Mouse (Mus musculus): ENCODE results near the gene Fgd3. TPM values are rescaled to one million over a fixed set of nuclear protein-coding genes. Genes with fewer than 3 reads are reported as not detected.

Gene Fgd3
- polyA plus RNA-seq, 1 experiment from 2014 or later: 0.29 TPM

- WGBS: 76% methylated on average over 8 of the region's 8 CpGs
- no peak for ATAC-seq (replicated peaks; ENCODE audit: extremely low read depth, insufficient read depth, low FRiP score)
- no peaks in the 10 kb centered on the region for H3K27me3 ChIP-seq (ENCODE audit: control insufficient read depth, insufficient read depth, low read length)
- no peak overlapping the region for H3K9ac ChIP-seq (ENCODE audit: low read length)
- H3K4me1 ChIP-seq (ENCODE audit: control insufficient read depth, insufficient read depth, low read length): no peaks in the 10 kb centered on the region
- no peak overlapping the region for H3K27ac ChIP-seq (ENCODE audit: low read length)
- H3K4me2 ChIP-seq (ENCODE audit: low read depth, low read length): no peak overlapping the region
- H3K4me3 ChIP-seq (ENCODE audit: low read length): no peak overlapping the region
- H3K36me3 ChIP-seq (ENCODE audit: control insufficient read depth, insufficient read depth): no peaks in the 10 kb centered on the region
- H3K9me3 ChIP-seq (replicated peaks; ENCODE audit: control insufficient read depth, low read length): no peaks in the 10 kb centered on the region
Measured at GRCm38 (mm10) chr13:49270500-49270899, 49.6 kb downstream of the Fgd3 start.

- H3K4me3 ChIP-seq (ENCODE audit: low read length): no peak overlapping the region
- H3K4me1 ChIP-seq (ENCODE audit: control insufficient read depth, insufficient read depth, low read length): peaks cover 5% of the 10 kb centered on the region
- no peaks in the 10 kb centered on the region for H3K9me3 ChIP-seq (replicated peaks; ENCODE audit: control insufficient read depth, low read length)
- H3K27ac ChIP-seq (ENCODE audit: low read length): no peak overlapping the region
- H3K4me2 ChIP-seq (ENCODE audit: low read depth, low read length): no peak overlapping the region
- H3K27me3 ChIP-seq (ENCODE audit: control insufficient read depth, insufficient read depth, low read length): no peaks in the 10 kb centered on the region
- WGBS: 43% methylated on average over 2 of the region's 2 CpGs
- no peaks in the 10 kb centered on the region for H3K36me3 ChIP-seq (ENCODE audit: control insufficient read depth, insufficient read depth)
- H3K9ac ChIP-seq (ENCODE audit: low read length): no peak overlapping the region
- no peak for ATAC-seq (replicated peaks; ENCODE audit: extremely low read depth, insufficient read depth, low FRiP score)
Measured at GRCm38 (mm10) chr13:49267645-49268044, 52.5 kb downstream of the Fgd3 start.

- Histone ChIP-seq H3K27ac (ENCODE audit: low read length) (no peak overlapping the region), H3K27me3 (ENCODE audit: control insufficient read depth, insufficient read depth, low read length) (no peaks in the 10 kb centered on the region), H3K4me2 (ENCODE audit: low read depth, low read length) (no peak overlapping the region), H3K4me3 (ENCODE audit: low read length) (no peak overlapping the region), H3K4me1 (ENCODE audit: control insufficient read depth, insufficient read depth, low read length) (peaks cover 5% of the 10 kb centered on the region), H3K9me3 (replicated peaks; ENCODE audit: control insufficient read depth, low read length) (no peaks in the 10 kb centered on the region), H3K9ac (ENCODE audit: low read length) (no peak overlapping the region), H3K36me3 (ENCODE audit: control insufficient read depth, insufficient read depth) (no peaks in the 10 kb centered on the region)
- no peak for ATAC-seq (replicated peaks; ENCODE audit: extremely low read depth, insufficient read depth, low FRiP score)
- WGBS: 64% methylated on average over 15 of the region's 15 CpGs
Measured at GRCm38 (mm10) chr13:49260036-49260722, 59.9 kb downstream of the Fgd3 start.

DNA sequence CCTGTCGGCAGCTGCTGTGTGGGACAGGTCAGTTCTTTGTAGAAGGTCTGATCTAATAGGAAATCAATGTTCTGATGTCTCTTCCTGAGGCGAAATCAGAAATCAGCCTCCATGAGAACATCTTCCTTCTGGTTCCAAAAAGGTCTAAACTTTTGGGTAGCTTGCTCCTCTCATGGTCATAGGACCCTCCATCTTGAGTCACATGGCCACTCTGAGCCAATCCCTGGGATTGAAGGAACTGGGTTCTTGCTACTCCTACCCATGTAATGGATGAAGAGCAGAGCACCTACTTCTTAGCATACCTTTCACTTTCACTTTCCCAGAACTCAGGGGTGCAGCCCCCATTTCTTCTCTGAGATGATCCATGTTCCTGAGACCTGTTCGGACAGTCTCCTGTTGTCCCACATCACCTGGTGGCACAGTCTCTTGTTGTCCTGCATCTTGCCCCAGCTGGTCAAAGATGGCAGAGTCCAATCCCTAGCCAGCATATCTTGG is 62.2 kb downstream of the Fgd3 start:
- Histone ChIP-seq H3K27me3 (ENCODE audit: control insufficient read depth, insufficient read depth, low read length) (no peaks in the 10 kb centered on the region), H3K4me1 (ENCODE audit: control insufficient read depth, insufficient read depth, low read length) (no peaks in the 10 kb centered on the region; the same call in 1 of the 2 replicates), H3K36me3 (ENCODE audit: control insufficient read depth, insufficient read depth) (no peaks in the 10 kb centered on the region), H3K9me3 (replicated peaks; ENCODE audit: control insufficient read depth, low read length) (no peaks in the 10 kb centered on the region), H3K27ac (ENCODE audit: low read length) (no peak overlapping the region), H3K4me3 (ENCODE audit: low read length) (no peak overlapping the region), H3K4me2 (ENCODE audit: low read depth, low read length) (no peak overlapping the region), H3K9ac (ENCODE audit: low read length) (no peak overlapping the region)
- no peak for ATAC-seq (replicated peaks; ENCODE audit: extremely low read depth, insufficient read depth, low FRiP score)
- WGBS: 62% methylated on average over 3 of the region's 3 CpGs

DNA sequence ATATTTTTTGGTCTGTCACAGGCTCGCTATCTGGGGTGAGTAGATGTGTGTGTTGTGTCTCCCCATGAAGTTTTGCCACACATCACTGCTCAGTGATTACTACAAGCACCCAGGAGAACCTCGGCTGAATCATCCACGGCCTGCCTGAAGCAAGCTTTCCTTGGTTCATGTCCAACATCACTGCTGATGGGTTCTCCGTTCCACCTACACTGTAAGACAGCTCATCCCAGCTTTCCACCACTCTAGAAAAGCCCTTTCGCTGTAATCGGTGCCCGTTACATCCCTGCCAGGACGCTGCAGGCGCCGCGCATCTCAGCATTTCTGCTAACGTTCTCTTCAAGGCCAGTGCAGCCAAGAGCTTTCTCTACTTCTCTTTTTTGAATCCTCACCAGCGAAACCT is 67.4 kb downstream of the Fgd3 start:
- H3K9ac ChIP-seq (ENCODE audit: low read length): no peak overlapping the region
- H3K27ac ChIP-seq (ENCODE audit: low read length): no peak overlapping the region
- WGBS: 85% methylated on average over 13 of the region's 13 CpGs
- no peak overlapping the region for H3K4me2 ChIP-seq (ENCODE audit: low read depth, low read length)
- no peaks in the 10 kb centered on the region for H3K36me3 ChIP-seq (ENCODE audit: control insufficient read depth, insufficient read depth)
- no peak for ATAC-seq (replicated peaks; ENCODE audit: extremely low read depth, insufficient read depth, low FRiP score)
- H3K4me3 ChIP-seq (ENCODE audit: low read length): no peak overlapping the region
- peaks cover 10% of the 10 kb centered on the region for H3K4me1 ChIP-seq (ENCODE audit: control insufficient read depth, insufficient read depth, low read length)
- 0 out of 2 replicates have a peak, but pooled peaks cover 4% of the 10 kb centered on the region for H3K27me3 ChIP-seq (ENCODE audit: control insufficient read depth, insufficient read depth, low read length)
- no peaks in the 10 kb centered on the region for H3K9me3 ChIP-seq (replicated peaks; ENCODE audit: control insufficient read depth, low read length)

DNA sequence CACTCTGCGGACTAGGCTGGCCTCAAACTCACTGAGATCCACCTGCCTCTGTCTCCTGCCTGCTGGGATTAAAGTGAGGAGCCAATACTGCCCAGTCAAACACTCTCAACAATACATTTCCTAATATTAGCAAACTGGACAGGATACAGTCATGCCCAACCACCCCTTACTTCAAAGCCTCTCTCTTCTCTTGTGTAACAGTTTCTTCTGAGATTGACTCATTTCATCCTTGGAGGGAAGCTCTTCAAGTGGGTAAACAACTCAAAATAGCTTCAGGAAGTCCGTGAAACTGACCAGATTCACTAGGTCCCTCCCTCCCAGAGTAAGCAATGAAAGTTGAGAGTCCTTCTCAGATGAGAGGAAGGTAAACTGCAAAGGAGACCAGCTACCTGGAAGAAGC is 68.0 kb downstream of the Fgd3 start:
- ATAC-seq (replicated peaks; ENCODE audit: extremely low read depth, insufficient read depth, low FRiP score): no peak
- no peak overlapping the region for H3K4me3 ChIP-seq (ENCODE audit: low read length)
- peaks cover 9% of the 10 kb centered on the region; the same call in 1 of the 2 replicates for H3K27me3 ChIP-seq (ENCODE audit: control insufficient read depth, insufficient read depth, low read length)
- no peaks in the 10 kb centered on the region for H3K9me3 ChIP-seq (replicated peaks; ENCODE audit: control insufficient read depth, low read length)
- H3K36me3 ChIP-seq (ENCODE audit: control insufficient read depth, insufficient read depth): no peaks in the 10 kb centered on the region
- H3K4me2 ChIP-seq (ENCODE audit: low read depth, low read length): no peak overlapping the region
- H3K9ac ChIP-seq (ENCODE audit: low read length): no peak overlapping the region
- WGBS: 46% methylated on average over 2 of the region's 2 CpGs
- H3K4me1 ChIP-seq (ENCODE audit: control insufficient read depth, insufficient read depth, low read length): peaks cover 13% of the 10 kb centered on the region
- H3K27ac ChIP-seq (ENCODE audit: low read length): no peak overlapping the region

DNA sequence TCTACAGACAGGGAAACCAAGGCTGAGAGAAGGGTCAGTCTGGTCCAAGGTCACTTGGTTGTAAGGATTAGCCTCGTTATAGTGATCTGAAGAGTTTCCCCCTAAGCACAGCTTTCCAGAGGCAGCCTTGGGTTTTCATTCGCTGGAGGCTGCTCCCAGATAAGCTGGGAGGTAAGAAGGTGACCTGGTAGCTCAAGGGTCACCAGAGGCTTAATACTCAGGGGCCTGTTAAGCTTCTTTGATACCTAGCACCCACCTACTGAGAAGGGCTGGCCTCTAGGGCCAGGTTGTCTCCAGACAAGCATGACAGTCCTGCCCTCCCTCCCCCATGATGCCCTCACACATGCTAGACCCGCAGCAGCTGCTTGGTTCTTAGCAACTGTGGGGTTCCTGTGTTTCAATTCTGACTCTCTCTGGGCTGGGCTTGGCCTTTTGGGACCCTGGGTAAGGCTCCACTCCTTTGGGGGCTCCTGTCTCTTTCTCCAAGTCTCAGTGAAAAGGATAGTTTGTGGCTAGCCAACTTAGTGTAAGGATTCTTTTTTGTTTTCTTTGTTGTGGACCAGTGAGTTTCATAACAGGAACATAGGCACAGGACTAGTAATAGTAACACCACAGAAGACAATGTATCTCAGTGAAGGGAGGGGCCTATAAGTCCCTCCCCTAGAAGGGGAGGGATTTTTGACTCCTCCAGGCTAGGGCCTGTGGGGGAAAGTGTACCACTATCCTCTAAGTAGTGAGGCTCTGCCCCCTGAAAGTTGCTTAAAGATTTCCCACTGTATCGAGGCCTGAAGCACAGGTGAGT is 69.2 kb downstream of the Fgd3 start:
- no peak for ATAC-seq (replicated peaks; ENCODE audit: extremely low read depth, insufficient read depth, low FRiP score)
- no peak overlapping the region for H3K9ac ChIP-seq (ENCODE audit: low read length)
- H3K27me3 ChIP-seq (ENCODE audit: control insufficient read depth, insufficient read depth, low read length): peaks cover 13% of the 10 kb centered on the region; the same call in 1 of the 2 replicates
- no peak overlapping the region for H3K27ac ChIP-seq (ENCODE audit: low read length)
- no peaks in the 10 kb centered on the region for H3K36me3 ChIP-seq (ENCODE audit: control insufficient read depth, insufficient read depth)
- H3K9me3 ChIP-seq (replicated peaks; ENCODE audit: control insufficient read depth, low read length): no peaks in the 10 kb centered on the region
- 44% methylated on average over 4 of the region's 4 CpGs for WGBS
- peaks cover 19% of the 10 kb centered on the region for H3K4me1 ChIP-seq (ENCODE audit: control insufficient read depth, insufficient read depth, low read length)
- no peak overlapping the region for H3K4me3 ChIP-seq (ENCODE audit: low read length)
- no peak overlapping the region for H3K4me2 ChIP-seq (ENCODE audit: low read depth, low read length)

- WGBS: 73% methylated on average over 2 of the region's 2 CpGs
- H3K4me3 ChIP-seq (ENCODE audit: low read length): no peak overlapping the region
Measured at GRCm38 (mm10) chr13:49249634-49250033, 70.5 kb downstream of the Fgd3 start.

DNA sequence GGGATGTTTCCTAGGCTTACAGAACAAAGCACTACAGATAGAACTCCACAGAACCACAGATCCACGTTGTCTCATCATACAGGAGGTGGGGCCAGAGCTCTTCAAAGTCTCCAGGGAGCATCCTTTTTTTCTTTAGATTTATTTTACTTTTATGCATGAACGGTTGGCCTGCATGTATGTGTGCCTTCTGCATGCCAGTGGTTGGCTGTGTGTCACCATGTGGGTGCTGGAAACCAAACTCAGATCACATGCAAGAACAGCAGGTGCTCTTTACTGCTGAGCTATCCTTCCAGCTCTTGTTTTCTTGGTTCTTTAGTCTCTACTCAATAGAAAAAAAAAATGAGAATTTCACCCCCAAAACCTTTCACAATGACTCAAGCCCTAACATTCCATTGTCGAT is 71.2 kb downstream of the Fgd3 start:
- H3K4me1 ChIP-seq (ENCODE audit: control insufficient read depth, insufficient read depth, low read length): peaks cover 23% of the 10 kb centered on the region
- no peaks in the 10 kb centered on the region for H3K9me3 ChIP-seq (replicated peaks; ENCODE audit: control insufficient read depth, low read length)
- peaks cover 13% of the 10 kb centered on the region; the same call in 1 of the 2 replicates for H3K27me3 ChIP-seq (ENCODE audit: control insufficient read depth, insufficient read depth, low read length)
- no peak for ATAC-seq (replicated peaks; ENCODE audit: extremely low read depth, insufficient read depth, low FRiP score)
- H3K9ac ChIP-seq (ENCODE audit: low read length): no peak overlapping the region
- WGBS: 41% methylated on average over 3 of the region's 3 CpGs
- H3K36me3 ChIP-seq (ENCODE audit: control insufficient read depth, insufficient read depth): no peaks in the 10 kb centered on the region
- H3K27ac ChIP-seq (ENCODE audit: low read length): no peak overlapping the region
- no peak overlapping the region for H3K4me3 ChIP-seq (ENCODE audit: low read length)
- H3K4me2 ChIP-seq (ENCODE audit: low read depth, low read length): no peak overlapping the region

More at GRCm38 (mm10) chr13:49249634-49250033, 70.5 kb downstream of the Fgd3 start:
- Histone ChIP-seq H3K27ac (ENCODE audit: low read length) (no peak overlapping the region), H3K4me2 (ENCODE audit: low read depth, low read length) (no peak overlapping the region), H3K9ac (ENCODE audit: low read length) (no peak overlapping the region), H3K9me3 (replicated peaks; ENCODE audit: control insufficient read depth, low read length) (no peaks in the 10 kb centered on the region), H3K4me1 (ENCODE audit: control insufficient read depth, insufficient read depth, low read length) (peaks cover 23% of the 10 kb centered on the region), H3K27me3 (ENCODE audit: control insufficient read depth, insufficient read depth, low read length) (peaks cover 13% of the 10 kb centered on the region; the same call in 1 of the 2 replicates), H3K36me3 (ENCODE audit: control insufficient read depth, insufficient read depth) (no peaks in the 10 kb centered on the region)
- no peak for ATAC-seq (replicated peaks; ENCODE audit: extremely low read depth, insufficient read depth, low FRiP score)

All from heart, embryonic 16.5 days (tissue).